Mouse (Mus musculus) regulatory T cell (primary cell): Measurements from ENCODE around the gene Med1.
"Not testable (repeated sequence)": the region's sequence is repeated elsewhere in the genome, so short reads cannot be mapped to it uniquely, and the experiment has no call there.

Source experiments
- in situ Hi-C: fragments of 300-600 bp; cut with MboI, MseI; formaldehyde crosslinking; loops from one replicate; pipeline ENCODE4 v1.15.1; 2025; ENCODE audit warnings: high pct_unique_total_duplicates

Med1 gene

DNA sequence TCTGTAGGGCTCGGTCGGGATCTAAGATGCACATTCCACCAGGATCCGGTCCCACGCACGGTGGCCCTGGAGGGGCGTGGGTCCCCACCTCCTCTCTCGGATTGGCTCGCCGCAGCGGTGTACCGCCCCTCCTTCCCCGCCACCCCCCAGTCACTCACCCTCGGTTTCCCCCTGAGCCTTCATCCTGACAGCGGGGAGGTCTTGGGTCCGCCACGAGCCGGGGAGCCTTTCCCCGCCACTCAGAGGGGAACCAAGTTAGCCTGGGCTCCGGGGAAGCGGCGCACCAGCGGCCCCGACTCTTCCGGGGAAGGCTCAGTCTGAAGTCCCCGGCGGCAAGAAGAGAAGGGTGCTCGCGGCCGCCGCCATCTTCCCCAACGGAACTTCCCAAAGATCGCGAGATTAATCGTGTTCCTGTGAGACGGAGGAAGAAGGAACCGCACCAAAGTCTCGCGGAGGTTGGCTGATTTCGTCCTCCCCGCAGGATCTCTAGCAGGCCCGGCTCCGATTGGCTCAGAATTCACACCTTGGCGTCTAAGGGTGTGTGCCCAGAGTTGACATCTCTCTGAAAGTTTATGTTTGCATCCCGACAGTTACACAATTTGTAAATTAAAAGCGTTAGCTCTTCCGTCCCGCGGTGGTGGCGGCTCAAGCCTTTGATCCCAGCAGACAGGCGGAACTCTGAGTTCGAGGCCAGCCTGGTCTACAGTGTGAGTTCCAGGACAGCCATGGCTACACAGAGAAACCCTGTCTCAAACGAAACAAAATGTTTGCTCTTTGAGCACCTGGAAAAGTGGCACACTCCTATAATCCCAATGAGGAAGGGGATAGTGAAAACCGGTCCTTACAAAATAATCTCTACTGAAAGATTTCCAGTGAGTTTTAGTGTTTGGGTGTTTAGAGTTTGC lies at the start of gene Med1:
TSS of gene Med1 (minus strand) at position 393 of the 905 bp plus-strand sequence.
- in situ Hi-C loops: loop anchor here (10.0 kb wide), 1 partner anchor 1368 kb away; the partner anchor contains the start of gene Nfe2l1

DNA sequence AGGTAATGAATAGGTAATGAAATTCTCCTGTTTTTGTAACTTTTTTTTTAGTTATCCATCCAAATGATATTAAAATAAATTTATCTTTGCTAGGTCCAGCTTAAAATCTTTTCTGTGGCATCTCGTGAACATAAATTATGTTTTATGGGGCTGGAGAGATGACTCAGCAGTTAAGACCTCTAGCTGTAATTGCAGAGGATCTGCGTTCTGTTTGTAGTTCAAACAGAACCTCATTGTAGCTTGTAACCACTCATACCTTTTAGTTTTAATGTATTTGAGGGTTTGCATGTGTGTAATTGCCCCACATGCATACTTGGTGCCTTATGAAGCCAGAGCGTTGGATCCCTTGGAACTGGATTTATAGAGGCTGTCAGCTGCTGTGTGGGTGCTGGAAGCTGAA lies 45.9 kb upstream of the Med1 start:
- in situ Hi-C loops: no loop called here

DNA sequence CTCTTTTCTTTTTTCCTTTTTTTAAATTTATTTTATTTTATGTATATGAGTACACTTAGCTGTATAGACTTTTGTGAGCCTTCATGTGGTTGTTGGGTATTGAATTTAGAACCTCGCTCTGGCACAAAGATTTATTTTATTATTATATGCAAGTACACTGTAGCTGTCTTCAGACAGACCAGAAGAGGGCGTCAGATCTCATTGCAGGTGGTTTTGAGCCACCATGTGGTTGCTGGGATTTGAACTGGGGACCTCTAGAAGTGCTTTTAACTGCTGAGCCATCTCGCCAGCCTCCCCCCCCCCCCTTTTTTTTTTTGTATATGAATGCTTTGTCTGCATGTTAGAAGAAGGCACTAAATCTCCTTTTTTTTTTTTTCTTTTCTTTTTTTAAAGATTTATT lies 45.3 kb upstream of the Med1 start:
- in situ Hi-C loops: no loop called here

DNA sequence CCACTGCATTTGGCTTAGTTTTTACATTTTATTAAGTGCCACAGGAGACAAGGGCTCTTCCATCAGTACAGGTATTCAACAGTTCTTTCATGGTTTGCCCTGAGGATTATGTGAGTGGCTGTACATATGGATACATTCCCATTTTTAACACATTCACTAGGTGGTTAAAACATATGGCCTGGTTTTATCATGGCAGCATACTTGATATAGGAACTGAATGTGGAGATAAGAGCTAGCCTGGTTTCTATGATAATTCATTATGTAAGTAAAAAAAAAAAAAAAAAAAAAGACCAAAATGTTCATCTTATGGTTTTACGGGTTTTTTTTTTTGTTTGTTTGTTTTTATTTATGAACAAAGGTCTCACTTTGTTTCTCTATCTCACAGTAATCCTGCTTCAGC lies 33.3 kb upstream of the Med1 start:
- in situ Hi-C loops: loop anchor here (10.0 kb wide), 1 partner anchor 1062 kb away; no protein-coding TSS in a partner anchor

DNA sequence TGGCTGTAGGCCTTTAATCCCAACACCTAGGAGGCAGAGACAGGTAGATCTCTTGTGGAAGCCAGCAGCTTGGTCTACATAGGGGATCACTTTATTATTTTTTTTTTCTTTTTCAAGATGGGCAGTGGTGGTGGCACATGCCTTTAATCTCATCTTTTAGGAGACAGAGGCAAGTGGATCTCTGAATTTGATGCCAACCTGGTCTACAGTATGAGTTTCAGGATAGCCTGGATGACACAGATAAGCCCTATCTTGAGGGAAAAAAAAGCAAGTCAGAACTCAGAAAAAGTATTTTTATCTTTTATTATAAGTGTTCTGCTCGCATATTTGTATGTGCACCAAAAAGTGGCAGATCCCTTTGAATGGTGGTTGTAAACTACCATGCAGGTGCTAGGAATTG lies 20.2 kb upstream of the Med1 start:
- in situ Hi-C loops: loop anchor here (25.0 kb wide), 1 partner anchor 599 kb away; the partner anchor contains the start of gene Casc3

DNA sequence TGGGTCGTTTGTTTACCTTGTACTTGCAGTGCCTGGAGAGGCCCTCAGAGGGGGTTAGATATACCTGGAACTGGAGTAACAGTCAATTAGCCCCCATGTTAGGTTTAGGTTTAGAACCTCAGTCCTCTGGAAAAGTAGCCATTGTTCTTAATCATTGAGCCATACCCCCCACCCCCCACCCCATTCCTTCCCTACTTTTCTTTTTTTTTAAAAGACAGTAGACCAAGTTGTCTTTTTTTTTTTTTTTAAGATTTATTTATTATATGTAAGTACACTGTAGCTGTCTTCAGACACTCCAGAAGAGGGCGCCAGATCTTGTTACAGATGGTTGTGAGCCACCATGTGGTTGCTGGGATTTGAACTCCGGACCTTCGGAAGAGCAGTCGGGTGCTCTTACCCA lies 16.6 kb upstream of the Med1 start:
- in situ Hi-C loops: loop anchor here (25.0 kb wide), 1 partner anchor 603 kb away; the partner anchor contains the start of gene Casc3

DNA sequence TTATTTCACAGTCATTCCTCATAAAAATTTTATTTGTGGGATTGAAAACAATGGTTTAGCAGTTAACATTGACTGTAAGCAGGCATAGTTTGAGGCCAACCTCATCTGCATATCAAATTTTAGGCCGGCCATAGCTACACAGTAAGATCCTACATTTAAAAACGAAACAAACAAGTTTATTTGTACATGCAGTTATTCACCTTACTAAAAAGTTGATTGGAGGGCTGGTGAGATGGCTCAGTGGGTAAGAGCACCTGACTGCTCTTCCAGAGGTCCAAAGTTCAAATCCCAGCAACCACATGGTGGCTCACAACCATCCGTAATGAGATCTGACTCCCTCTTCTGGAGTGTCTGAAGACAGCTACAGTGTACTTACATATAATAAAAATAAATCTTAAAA lies 13.2 kb upstream of the Med1 start:
- in situ Hi-C loops: loop anchor here (25.0 kb wide), 1 partner anchor 606 kb away; the partner anchor contains the start of gene Casc3

DNA sequence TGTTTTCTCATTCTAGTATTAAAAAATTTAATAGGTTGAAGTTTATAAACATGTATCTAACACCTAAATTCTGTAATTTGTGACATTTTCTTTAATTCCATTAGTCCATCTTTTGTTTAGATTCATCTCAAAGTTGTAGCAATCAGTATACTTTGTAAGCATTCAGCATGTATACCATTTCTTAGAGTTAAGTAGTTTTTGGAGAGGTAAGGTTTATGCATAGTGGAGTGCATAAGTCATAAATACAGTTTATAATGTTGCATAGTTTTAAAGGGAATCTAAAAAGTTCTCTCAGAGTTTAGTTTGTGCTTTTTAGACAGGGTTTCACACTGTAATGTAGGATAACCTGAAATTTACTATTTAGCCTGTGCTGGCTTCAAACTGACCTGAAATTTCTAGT lies 12.4 kb upstream of the Med1 start:
- in situ Hi-C loops: loop anchor here (25.0 kb wide), 1 partner anchor 607 kb away; the partner anchor contains the start of gene Casc3

DNA sequence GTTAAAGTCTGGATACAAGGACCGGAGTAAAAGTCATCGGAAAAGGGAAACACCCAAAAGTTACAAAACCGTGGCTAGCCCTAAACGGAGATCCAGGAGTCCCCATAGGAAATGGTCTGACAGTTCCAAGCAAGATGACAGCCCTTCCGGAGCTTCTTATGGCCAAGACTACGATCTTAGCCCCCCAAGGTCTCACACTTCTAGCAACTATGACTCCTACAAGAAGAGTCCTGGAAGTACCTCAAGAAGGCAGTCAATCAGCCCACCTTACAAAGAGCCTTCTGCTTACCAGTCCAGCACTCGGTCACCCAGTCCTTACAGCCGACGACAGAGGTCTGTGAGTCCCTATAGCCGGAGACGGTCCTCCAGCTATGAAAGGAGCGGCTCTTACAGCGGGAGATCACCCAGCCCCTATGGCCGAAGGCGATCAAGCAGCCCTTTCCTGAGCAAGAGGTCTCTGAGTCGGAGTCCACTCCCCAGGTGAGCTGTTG lies 10.9 kb upstream of the Med1 start:
- in situ Hi-C loops: loop anchor here (25.0 kb wide), 1 partner anchor 608 kb away; the partner anchor contains the start of gene Casc3

DNA sequence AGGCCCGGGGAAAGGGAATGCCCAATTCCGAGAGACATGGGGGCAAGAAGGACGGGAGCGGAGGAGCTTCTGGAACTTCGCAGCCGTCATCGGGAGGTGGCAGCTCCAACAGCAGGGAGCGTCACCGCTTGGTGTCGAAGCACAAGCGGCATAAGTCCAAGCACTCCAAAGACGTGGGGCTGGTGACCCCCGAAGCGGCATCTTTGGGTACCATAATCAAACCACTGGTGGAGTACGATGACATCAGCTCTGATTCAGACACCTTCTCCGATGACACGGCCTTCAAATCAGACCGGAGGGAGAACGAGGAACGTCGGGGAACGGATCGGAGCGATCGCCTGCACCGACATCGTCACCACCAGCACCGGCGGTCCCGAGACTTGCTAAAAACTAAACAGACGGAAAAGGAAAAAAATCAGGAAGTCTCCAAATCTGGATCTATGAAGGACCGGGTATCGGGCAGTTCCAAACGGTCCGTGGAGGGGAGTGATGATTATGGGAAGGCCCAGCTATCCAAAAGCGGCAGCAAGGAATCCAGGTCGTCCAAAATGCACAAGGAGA lies 10.3 kb upstream of the Med1 start:
- in situ Hi-C loops: loop anchor here (25.0 kb wide), 1 partner anchor 609 kb away; the partner anchor contains the start of gene Casc3

DNA sequence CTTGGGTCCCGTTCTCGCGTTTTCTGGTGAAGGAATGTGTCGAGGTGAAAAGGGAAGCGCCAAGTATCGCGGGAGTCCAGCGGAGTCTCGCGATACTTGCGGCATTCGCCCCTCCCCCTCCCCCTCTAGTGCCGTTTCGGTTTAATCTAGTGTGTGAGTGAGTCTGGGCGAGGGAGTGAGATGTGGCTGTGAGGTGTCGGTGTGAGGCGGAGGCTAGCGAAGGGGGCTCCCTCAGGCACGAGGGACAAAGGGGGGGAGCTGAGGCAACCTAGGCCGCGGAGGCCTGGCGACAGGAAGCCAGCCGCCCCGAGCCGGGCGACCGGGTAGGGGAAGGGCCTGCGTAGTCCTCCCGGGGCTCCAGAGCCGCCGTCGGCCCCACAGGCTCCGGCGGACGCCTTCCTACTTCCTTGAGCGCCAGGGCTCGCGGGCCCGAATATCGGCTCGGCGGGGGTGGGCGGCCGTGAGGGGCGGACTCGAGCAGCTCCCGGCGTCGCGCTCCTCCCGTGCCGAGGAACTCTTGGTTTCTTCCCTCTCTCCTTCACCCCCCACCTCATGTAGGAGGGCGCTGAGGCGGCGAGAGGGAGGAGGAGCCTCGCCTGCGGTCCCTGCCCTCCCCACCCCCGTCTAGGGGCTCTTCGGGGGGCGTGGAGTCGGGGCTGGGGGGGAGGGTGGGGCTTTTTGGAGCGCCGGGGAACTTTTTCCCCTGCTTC lies 9.7 kb upstream of the Med1 start, which contains the start of gene Cdk12:
TSS of gene Cdk12 (plus strand) at position 419 of the 710 bp plus-strand sequence.
- in situ Hi-C loops: loop anchor here (25.0 kb wide), 1 partner anchor 610 kb away; the partner anchor contains the start of gene Casc3

DNA sequence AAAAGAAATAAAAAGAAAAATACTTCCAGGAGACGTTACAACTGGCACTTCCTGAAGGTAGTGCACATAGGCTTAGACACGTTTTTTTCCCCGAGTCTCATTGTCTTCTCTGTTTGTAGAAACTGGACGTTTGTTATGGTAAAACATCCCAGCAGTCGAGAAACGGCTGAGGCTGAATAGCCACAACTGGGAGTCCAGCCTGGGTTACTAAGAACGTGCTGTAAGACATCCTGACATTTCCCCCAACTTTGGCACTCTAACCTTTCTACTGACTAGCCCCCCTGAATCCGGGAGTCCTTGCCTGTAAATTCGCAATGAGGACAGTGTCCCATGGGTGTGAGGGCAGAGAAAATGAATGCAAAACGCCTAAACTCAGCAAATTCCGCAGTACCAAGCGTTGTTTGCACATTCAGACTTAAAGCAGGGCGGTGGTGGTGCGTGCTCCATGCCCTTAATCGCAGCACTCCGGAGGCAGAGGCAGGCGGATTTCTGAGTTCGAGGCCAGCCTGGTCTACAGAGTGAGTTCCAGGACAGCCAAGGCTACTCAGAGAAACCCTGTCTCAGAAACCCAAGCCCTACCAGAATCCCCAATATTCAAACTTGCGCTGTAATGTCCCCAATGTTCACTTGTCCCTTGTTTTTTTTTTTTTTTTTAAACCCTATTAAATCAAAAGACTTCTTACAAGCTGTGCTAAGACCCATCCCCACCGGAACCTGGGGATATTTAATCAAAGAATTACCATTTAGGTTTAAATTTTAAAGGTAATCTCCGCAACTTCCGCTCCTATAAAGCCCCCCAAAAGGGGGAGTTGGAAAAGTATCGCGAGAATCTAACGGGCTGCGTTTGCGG lies 8.9 kb upstream of the Med1 start:
- in situ Hi-C loops: loop anchor here (25.0 kb wide), 1 partner anchor 610 kb away; the partner anchor contains the start of gene Casc3

DNA sequence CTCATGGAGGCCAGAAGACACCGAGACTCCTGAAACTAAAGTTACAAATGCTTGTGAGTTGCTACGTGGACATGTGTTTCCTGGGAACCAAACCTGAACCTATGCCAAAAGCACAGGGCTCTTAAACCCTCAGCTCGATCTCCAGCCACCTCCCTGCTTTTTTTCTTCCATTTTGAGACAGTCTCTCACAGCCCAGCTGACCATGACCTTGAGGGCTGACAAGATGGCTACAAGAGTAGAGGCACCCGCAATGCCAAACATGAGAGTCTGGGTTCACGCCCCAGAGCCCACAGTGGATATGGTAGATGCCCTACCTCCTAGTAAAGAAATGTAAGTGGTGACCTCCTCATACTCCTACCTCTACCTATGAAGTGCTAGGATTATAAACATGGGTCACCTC lies 2.3 kb downstream of the Med1 start:
- in situ Hi-C loops: loop anchor here (10.0 kb wide), 1 partner anchor 1366 kb away; the partner anchor contains the start of gene Nfe2l1

DNA sequence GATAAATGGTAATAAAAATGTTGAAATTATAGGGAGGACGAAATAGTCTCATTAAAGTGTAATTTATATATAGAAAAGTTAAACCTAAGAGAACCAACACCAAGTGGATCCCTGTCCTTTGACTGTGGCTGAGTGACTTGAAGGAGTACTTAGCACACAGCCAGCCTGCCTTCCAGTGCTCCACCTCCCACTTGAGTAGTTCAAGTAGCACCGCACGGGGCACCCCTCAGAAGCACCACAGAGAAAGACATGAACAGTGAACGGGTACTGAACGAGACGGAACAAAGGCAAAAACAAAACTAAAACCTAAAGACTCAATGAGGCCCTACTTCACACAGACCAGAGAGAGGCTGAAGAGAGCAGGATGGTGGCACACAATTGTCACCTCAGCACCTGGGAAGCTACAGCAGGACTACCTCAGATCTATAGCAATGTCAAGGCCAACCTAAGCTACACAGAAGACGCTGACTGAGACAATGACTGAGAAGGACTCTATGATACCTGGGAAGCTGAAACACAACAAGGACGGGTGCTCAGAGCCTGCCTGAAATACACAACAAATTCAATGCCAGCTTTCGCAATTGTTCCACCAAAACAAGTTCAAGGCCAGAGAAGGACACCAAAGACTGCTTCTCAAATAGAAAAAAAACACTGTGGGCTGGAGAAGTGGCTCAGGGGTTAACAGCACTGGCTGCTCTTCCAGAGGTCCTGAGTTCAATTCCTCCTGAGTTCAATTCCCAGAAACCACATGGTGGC lies 5.3 kb downstream of the Med1 start:
- in situ Hi-C loops: no loop called here

DNA sequence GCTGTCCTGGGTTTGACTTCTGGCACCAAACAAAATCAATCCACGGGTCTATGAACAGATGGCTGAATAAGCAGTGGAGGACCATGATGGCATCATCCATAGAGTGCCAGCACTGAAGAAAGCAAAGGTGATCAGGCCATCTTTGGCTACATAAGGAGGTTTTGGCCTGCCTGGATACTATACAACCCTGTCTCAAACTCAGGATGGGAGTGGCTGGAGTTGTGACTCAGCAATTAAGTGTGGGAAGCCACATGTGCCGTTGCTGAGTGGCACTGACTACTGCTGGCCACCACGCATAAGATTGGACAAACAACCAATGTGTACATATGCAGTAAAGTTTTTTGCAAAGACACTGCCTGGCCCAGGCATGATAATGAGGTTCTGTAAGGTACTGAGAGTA lies 10.9 kb downstream of the Med1 start:
- in situ Hi-C loops: not testable (repeated sequence)

DNA sequence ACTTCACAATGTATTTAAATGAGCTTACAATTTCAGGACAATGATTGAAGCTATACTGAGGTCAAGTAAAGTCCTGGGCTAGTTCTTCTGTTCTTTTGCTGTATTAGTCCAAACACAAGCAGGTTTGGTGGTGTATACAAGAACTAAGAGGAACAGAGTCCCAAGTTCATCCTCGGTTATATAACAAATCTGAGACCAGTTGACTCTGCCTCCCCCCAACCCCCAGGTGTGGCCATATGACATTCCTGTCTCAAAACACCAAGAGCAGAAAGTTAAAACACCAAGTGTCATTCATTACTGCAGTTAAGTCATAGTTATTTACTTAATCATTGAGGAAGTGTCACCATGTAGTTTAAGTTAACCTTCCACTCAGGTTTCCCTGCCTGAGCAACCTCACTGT lies 24.7 kb downstream of the Med1 start:
- in situ Hi-C loops: loop anchor here (5.0 kb wide), 1 partner anchor 56 kb away; no protein-coding TSS in a partner anchor

DNA sequence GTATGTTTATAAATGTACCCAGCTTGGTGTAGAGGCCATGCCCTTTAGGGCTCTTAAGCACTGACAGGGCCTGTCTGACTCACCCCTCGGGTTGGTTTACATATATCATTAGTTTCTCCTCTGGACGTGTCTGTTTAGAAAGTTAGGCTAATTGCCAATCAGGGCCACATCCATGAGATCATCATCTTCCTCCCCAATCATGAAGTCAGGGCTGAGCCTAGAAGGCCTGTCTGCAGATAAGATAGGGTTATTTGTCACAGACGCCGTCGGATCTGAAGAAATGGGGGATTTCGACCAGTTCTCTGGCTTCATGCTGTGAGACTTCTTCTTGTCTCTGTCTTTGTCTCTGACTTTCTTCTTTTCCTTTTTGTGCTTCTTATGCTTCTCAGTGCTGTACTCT lies 38.0 kb downstream of the Med1 start:
- in situ Hi-C loops: no loop called here

DNA sequence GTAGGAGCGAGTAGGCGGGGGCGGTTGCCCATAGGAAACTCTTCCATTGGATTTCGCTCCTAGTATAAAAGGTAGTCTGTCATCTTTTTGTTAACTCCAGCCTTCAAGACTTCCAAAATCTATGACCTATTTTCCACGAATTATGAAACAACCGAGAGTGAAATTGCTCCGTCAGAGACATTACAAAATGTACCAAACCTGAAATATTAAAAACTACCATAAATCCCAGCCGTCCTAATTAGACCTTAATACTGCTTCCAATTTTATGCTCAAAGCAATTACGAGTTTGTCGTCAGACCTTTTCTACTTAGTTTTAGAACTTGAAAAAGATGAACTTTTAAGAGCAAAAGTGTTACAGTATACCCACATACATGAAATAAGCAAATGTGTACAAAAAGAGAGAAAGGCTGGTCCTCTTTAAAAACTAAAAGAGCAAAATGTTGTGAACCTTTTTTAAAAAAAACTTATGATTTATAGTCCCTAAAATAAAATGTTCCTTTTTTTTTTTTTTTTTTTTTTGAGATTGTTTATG lies 42.4 kb downstream of the Med1 start:
- in situ Hi-C loops: no loop called here
